Mouse (Mus musculus) midbrain, postnatal 0 days (tissue): ENCODE data around the gene Lamb2. TPM values are rescaled to one million over a fixed set of nuclear protein-coding genes. Genes with fewer than 3 reads are reported as not detected.

Experiments
- ATAC-seq: fragments of 200-750 bp; cut with Nextera tagmentation; 2 replicates; pipeline ENCODE4 v1.8.0; 2017; ENCODE audit warnings: moderate number of reproducible peaks, mild to moderate bottlenecking, moderate TSS enrichment, moderate library complexity; ENCODE audit not compliant: low FRiP score
- DNase-seq: peaks from one replicate; pipeline ENCODE4 v3.0.0-alpha.2; 2015; ENCODE audit warnings: low spot score
- H3K27ac ChIP-seq: fragments of 300-500 bp; sonication (generic); 2 replicates; pipeline ENCODE4 v1.5.1; 2014; ENCODE audit warnings: low read depth, mild to moderate bottlenecking, low read length, mixed read lengths
- H3K27me3 ChIP-seq: fragments of 300-500 bp; sonication (generic); 2 replicates; pipeline ENCODE4 v1.6.1; 2014; ENCODE audit warnings: low read length, control low read depth, mixed read lengths; ENCODE audit not compliant: insufficient read depth
- H3K36me3 ChIP-seq: fragments of 300-500 bp; sonication (generic); 2 replicates; pipeline ENCODE4 v1.6.1; 2014; ENCODE audit warnings: low read length, control low read depth, mixed read lengths; ENCODE audit not compliant: insufficient read depth
- H3K4me1 ChIP-seq: fragments of 300-500 bp; sonication (generic); 2 replicates; pipeline ENCODE4 v1.6.1; 2014; ENCODE audit warnings: mild to moderate bottlenecking, control low read depth, antibody characterized with exemption, low read length, mixed read lengths; ENCODE audit not compliant: insufficient read depth
- H3K4me2 ChIP-seq: fragments of 300-500 bp; sonication (generic); 2 replicates; pipeline ENCODE4 v1.6.1; 2014; ENCODE audit warnings: low read depth, mild to moderate bottlenecking, low read length, mixed read lengths; ENCODE audit not compliant: poor library complexity, severe bottlenecking
- H3K4me3 ChIP-seq: fragments of 300-500 bp; sonication (generic); 2 replicates; pipeline ENCODE4 v1.5.1; 2014; ENCODE audit warnings: low read depth, mild to moderate bottlenecking, low read length, moderate library complexity
- H3K9ac ChIP-seq: fragments of 300-500 bp; sonication (generic); replicated peaks from 2 replicates; pipeline ENCODE4 v1.6.1; 2014; ENCODE audit warnings: mild to moderate bottlenecking, low read length, moderate library complexity, mixed read lengths; ENCODE audit not compliant: poor library complexity, severe bottlenecking
- H3K9me3 ChIP-seq: fragments of 300-500 bp; sonication (generic); 2 replicates; pipeline ENCODE4 v1.6.1; 2016; ENCODE audit warnings: low read length, control low read depth
- CTCF ChIP-seq: IDR thresholded peaks from 2 replicates; pipeline ENCODE4 v1.5.1; 2016; ENCODE audit warnings: antibody characterized with exemption, mild to moderate bottlenecking
- WGBS: fragments of 180-500 bp; shearing (Covaris S2); extraction: QIAGEN DNeasy Blood & Tissue Kit; methylation state at CpG from one replicate; pipeline ENCODE4 v1.1.7; 2014; 5-methylcytosine and 5-hydroxymethylcytosine counted together
- polyA plus RNA-seq: library from polyadenylated mRNA; unstranded; fragments of >200 nt; fragmentation: Nextera tagmentation; extraction: Ambion mirVana; gene quantifications from 2 replicates; pipeline ENCODE4 v1.2.1, GENCODE M21; 2015
- total RNA-seq: library from RNA; depleted of rRNA; stranded (reverse); fragments of >200 nt; gene quantifications from 2 replicates; pipeline ENCODE4 v1.2.3, GENCODE M21; 2014

Lamb2 gene
- total and polyA plus RNA-seq, 2 experiments from 2014 or later: 18.5 to 56.5 TPM

DNA sequence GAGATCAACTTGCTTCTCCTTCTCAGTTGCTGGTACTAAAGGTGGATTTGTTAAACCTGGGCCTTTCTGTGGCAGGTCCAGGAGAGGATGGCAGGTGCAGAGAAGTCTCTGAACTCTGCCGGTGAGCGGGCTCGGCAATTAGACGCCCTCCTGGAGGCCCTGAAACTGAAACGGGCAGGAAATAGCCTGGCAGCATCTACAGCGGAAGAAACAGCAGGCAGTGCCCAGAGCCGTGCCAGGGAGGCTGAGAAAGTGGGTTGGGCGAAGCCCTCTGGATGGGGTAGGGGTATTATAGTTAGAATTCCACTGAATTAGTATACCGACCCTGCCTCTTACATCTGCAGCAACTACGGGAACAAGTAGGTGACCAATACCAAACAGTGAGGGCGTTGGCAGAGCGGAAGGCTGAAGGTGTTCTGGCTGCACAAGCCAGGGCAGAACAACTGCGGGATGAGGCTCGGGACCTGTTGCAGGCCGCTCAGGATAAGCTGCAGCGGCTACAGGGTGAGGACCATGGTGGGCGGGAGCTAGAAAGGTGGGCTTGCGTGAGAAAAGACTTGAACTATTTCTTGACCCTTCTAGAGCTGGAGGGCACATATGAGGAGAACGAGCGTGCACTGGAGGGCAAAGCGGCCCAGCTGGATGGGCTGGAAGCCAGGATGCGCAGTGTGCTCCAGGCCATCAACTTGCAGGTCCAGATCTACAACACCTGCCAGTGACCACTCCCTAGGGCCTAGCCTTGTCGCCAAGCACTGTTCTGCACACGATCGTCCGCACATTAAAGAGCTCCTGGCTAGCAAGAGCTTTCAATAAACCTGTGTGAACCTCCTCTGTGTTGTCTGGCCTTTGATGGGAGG is 10.4 kb downstream of the Lamb2 start:
- Histone ChIP-seq H3K27me3 (no peaks in the 10 kb centered on the region), H3K4me1 (0 out of 2 replicates have a peak, but pooled peaks cover 9% of the 10 kb centered on the region), H3K36me3 (peaks cover 26% of the 10 kb centered on the region), H3K9ac (peak overlapping the region; percentile 84), H3K4me3 (peak overlapping the region; percentile 96), H3K27ac (peak overlapping the region; percentile 97), H3K9me3 (no peaks in the 10 kb centered on the region), H3K4me2 (peak overlapping the region; percentile 57)
- WGBS: 65% methylated on average over 26 of the region's 26 CpGs
- ATAC-seq (peak; percentile 1; the same call in 1 of the 2 replicates), DNase-seq (no peak)
- no peak for TF ChIP-seq CTCF

- 0 out of 2 replicates have a peak, but pooled peaks cover 9% of the 10 kb centered on the region for H3K4me1 ChIP-seq
- H3K9ac ChIP-seq: peak within 1 kb of the TSS; percentile 84
- H3K4me2 ChIP-seq: peak within 1 kb of the TSS; percentile 57
- DNase-seq: peak; percentile 98
- peak within 1 kb of the TSS; percentile 96 for H3K4me3 ChIP-seq
- H3K9me3 ChIP-seq: no peaks in the 10 kb centered on the region
- WGBS: under 1% methylated on average over 67 of the region's 69 CpGs
- H3K27ac ChIP-seq: peak within 1 kb of the TSS; percentile 97
- peaks cover 32% of the 10 kb centered on the region for H3K36me3 ChIP-seq
- ATAC-seq: peak; percentile 93
- H3K27me3 ChIP-seq: no peaks in the 10 kb centered on the region
- no peak for TF ChIP-seq CTCF
Measured at GRCm38 (mm10) chr9:108490559-108491285, 11.2 kb downstream of the Lamb2 start, which contains the start of gene Usp19. TSS of gene Usp19 (plus strand) at chr9:108490602.

DNA sequence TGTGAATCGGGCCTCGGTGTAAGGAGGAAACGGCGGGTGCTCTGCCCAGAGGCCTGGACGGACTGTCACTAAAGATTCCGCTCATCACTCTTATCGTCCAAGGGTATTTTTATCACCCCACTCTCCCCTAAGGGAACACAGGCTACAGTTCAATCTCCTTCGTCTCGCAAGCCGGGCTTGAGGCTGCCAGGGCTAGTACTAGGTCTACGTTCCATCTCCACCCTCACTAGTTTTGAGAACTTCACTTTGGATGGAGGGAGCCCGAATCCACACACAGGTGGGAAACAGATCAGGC is 11.7 kb downstream of the Lamb2 start:
- ATAC-seq: no peak
- H3K9ac ChIP-seq: peak overlapping the region; percentile 84
- no peak for DNase-seq
- WGBS: 10% methylated on average over 12 of the region's 12 CpGs
- H3K36me3 ChIP-seq: peaks cover 38% of the 10 kb centered on the region
- H3K4me3 ChIP-seq: peak overlapping the region; percentile 96
- 0 out of 2 replicates have a peak, but pooled peaks cover 9% of the 10 kb centered on the region for H3K4me1 ChIP-seq
- H3K4me2 ChIP-seq: peak overlapping the region; percentile 57
- TF ChIP-seq CTCF: no peak
- H3K27ac ChIP-seq: peak overlapping the region; percentile 97
- no peaks in the 10 kb centered on the region for H3K27me3 ChIP-seq
- no peaks in the 10 kb centered on the region for H3K9me3 ChIP-seq

- no peaks in the 10 kb centered on the region for H3K9me3 ChIP-seq
- peaks cover 47% of the 10 kb centered on the region for H3K36me3 ChIP-seq
- no peak overlapping the region for H3K27ac ChIP-seq
- peak overlapping the region; percentile 57 for H3K4me2 ChIP-seq
- TF ChIP-seq CTCF: no peak
- DNase-seq: no peak
- H3K9ac ChIP-seq: 0 out of 2 replicates have a peak overlapping the region, but pooled peaks have one; percentile 84
- 0 out of 2 replicates have a peak, but pooled peaks cover 9% of the 10 kb centered on the region for H3K4me1 ChIP-seq
- peak overlapping the region; percentile 96 for H3K4me3 ChIP-seq
- ATAC-seq: no peak
- H3K27me3 ChIP-seq: no peaks in the 10 kb centered on the region
- 82% methylated on average over 16 of the region's 16 CpGs for WGBS
Measured at GRCm38 (mm10) chr9:108492043-108492750, 12.7 kb downstream of the Lamb2 start.

DNA sequence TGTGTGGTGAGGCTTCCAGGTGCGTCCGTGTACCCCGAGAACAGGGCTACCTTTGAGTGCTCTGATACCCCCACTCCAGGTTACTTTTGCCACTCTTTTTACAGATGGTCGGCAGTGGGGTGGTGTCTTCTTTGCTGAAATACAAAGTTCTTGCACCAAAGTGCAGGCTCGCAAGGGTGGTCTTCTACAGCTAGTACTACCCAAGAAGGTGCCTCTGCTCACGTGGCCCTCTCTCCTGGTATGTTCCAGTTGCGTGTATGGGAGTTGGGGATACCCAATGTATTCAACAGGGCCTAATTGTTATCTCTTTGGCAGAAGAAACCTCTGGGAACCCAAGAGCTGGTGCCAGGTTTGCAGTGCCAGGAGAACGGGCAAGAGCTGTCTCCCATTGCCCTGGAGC is 13.7 kb downstream of the Lamb2 start:
- ATAC-seq: no peak
- 97% methylated on average over 8 of the region's 8 CpGs for WGBS
- H3K9ac ChIP-seq: no peak overlapping the region
- no peak for DNase-seq
- no peak overlapping the region for H3K4me2 ChIP-seq
- TF ChIP-seq CTCF: no peak
- H3K36me3 ChIP-seq: peaks cover 57% of the 10 kb centered on the region
- no peaks in the 10 kb centered on the region for H3K27me3 ChIP-seq
- H3K4me1 ChIP-seq: 0 out of 2 replicates have a peak, but pooled peaks cover 9% of the 10 kb centered on the region
- H3K9me3 ChIP-seq: no peaks in the 10 kb centered on the region
- no peak overlapping the region for H3K27ac ChIP-seq
- H3K4me3 ChIP-seq: no peak overlapping the region
